Mouse (Mus musculus) heart, adult 9 months (tissue): ENCODE data around the gene Txndc8.

Experiments
- DNase-seq, 2 experiments: peaks; one replicate each; pipeline ENCODE4 v3.0.0; 2022; ENCODE audit warnings: low spot score in 2 of 2

Txndc8 gene

DNA sequence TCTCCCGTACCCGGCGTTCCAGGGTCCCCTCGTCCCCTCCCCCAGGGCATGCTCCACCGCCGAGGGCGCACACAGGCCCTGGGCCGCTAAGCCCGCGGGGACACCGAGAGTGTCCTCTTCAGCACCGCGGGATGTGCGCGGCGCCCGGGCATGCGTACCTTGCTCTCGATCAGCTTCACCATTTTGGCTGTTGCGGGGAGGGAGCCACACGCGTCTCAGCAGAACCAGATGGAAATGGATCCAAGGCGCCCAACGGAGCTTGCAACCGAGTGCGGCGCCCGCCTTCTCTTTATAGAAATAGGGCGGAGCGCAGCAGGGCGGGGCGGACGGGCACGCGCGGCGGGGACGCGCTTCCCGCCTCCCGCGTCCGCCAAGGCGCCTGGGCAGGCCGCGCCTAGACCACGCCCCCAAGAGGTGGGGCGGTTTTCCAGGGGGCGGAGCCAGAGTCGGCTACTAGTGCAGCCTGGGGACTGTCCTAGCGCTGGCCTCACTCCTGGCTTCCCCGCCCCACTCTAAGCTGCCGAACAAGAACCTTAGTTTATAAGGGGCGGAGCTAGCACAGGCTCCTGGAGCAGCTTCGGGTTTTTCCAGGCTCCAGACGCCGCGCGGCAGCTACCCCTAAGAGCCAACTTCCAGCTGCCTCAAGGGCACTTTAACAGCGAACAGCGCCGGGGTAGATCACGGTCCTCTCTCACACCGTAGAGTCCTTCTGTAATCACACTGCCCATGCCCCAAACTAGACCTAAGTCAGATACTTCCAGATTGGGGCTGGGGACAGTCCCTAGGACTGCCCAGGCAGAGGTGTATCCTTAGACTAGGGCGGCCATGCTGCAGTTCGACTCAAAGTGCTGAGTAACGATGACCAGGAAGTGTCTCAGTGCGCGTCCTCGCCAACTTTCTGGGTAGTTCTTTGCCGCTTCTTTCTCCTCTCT, 52.6 kb downstream of the Txndc8 start, which contains the start of gene Txn1:
Gene Txn1, minus strand, starts transcription at position 383 of the 932 bp plus-strand sequence.
- DNase-seq: peak; percentile 97 to 98

DNA sequence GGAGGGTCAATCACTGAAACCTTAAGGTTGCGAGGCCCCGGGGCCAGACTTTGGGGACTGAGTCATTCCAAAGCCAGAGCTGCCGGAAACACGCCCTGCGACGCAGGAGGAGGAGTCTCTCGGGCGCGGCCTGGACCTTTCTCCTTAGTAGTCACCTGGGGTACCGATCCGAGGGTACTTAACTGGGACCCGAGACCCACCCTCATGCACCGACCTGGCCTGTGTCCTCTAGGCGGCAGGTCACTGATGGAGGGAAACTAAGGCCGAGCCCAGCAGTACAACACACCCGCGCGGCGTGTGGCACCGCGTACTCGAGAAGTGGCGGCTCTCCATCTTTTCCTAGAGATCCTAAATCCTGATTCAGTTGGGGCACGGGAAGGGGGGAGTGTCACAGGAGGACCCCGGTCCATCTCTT, 53.4 kb downstream of the Txndc8 start:
- peak; percentile 72 to 74 for DNase-seq

DNA sequence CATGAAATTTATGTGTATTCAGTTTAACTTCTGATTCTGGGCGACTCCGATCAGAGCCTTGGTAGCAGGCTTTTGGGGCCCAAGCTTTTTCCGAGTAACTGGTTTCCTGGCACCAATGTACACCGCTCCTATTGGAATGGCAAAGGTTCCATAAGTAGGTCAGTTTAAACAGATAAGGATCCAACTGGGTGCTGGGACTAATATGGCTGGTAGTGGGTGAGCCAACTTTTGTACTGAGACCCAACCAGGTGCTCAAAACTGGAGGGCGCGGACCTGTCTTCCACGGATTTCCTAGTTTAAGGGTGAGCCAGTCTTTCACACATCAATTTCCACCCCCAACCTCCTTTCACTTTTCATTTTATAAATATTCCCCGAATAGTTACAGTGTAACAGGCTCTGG, 53.9 kb downstream of the Txndc8 start:
- no peak for DNase-seq

DNA sequence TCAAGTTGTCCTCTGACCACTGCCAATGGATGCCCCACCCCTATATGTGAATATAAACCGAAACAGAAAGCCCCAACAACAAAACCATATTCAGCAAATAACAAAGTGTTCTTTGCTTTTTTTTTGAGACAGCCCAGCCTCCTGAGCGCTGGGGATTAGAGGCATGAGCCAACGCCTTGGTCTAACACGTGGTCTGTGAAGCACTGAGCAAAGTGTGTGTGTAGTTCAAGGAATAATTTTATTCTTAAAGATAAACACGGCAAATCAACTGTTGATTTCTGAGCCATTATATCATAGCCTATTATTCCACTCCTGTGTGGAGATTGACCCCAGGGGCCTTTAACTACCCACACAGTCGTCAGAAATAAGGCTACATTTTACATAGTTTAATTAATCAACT, 54.3 kb downstream of the Txndc8 start:
- DNase-seq: no peak

DNA sequence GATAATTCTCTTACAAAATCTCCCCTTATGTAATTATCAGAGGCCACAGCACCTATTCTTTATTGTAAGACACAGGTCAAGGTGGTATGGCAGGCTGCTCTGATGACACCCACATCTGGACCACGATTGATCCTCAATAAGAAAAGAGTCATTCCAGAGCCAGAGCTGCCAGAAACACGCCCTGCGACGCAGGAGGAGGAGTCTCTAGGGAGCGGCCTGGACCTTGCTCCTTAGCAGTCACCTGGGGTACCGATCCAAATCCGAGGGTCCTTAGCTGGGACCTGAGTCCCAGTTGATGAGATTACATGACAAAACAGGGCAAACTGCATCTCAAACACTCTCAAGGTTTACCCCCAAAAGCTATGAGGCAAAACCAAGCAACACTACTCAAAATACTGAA, 55.1 kb downstream of the Txndc8 start:
- no peak for DNase-seq

DNA sequence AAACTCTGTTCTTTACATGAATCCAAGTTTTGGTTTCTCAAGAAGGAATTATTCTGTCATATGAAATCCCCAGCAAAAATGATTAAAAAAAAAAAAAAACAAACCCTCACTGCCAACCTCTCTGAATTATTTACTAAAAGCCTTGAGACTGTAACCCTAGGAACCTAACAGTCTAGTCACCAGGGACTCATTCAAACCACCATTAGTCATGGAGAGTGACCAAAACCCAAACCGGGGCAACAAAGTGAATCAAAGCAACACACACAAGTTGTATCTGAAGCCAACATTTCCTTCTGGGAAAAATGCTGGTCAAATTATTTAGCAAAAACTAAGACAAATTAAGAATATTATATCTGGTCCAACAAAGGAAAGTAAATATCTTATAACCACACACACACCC, 56.0 kb downstream of the Txndc8 start:
- DNase-seq: no peak

DNA sequence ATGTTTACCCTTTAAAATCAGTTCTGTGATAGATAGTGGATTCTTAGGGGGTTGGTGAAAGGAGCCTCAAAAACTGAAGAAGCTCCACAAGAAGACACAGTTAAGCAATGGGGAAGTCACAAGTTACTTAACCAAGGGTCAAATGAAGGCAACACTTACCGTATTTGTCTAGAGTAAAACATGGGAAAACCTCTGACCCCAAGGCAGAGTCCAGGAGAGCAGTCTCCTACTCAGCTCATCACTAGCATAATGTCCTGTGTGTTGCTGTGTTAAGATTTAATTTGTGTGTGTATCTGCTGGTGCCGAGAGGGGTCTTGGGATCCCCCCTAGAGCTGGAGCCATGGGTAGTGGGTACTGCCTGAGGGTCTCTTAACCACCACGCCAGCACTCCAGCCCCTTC, 56.5 kb downstream of the Txndc8 start:
- DNase-seq: no peak

DNA sequence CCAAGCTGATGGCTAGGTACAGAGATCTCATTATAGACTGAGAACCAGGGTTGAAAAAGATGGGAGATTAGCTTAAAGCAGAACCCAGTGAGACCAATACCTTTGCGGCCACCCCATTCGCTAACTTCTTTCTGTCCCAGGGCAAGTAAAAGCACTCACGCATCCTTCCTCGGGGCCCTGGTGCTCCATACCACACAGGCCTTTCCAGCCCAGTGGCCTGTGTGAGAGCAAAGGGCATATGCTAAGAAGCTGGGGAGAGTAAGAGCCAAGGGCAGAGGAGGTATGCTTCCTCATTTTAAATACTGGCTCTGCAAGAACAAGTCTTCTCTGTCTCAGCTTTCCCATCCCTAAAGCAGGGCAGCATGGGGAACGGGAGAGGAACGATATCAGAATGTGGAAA, 59.1 kb downstream of the Txndc8 start:
- DNase-seq: no peak

DNA sequence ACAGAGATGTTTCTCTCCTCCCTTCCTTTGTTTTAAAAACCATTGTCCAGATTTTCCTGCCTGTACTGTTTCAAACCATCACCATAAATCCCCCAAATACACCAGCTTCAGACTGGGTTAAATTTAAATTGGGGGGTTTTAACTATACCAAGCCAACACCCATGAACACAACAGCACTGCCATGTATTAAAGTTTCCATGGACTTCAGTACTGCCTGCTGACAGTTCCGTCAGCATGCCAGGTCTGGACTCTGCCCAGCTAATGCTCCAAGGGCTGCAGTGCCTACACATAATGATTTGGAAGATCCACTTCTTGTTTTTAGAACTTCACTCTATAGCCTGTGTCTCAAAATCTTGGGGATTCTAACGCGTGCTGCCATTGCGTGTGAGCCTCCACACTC, 61.4 kb downstream of the Txndc8 start:
- DNase-seq: no peak

DNA sequence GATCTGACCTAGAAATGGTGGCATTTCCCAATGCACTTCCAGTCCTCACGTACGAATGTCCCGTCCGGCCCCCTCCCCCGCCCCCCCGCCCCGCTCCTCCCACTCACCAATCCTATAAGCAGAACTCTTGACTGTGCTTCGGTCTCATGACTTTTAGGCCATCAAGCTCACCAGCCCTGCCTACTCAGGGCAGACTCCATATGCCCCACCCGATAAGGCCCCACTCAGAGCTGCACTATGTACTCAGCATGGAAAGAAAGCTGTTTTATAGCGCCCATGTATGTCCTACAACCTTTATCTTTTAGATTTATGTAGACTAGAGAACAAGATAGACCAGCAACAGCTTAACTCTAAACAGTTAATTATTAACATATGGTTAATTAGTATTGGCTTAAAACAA, 61.9 kb downstream of the Txndc8 start:
- DNase-seq: no peak

DNA sequence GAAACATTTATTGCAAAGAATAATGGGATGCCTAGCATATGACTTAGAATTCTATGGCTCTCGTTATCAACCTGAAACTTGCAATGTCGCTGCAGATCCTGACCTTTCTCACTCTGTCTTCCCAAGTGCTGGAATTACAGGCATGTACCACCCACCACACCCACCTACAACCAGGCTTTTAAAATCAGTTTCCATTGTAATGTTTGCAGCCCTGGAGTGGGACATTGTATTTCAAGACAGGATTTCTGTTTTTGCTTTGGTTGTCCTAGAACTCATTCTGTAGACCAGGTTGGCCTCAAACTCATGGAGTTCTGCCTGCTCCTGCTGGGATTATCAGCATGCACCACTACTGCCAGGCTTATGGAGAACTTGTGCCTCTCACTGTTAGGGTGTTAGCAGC, 66.0 kb downstream of the Txndc8 start:
- no peak for DNase-seq

DNA sequence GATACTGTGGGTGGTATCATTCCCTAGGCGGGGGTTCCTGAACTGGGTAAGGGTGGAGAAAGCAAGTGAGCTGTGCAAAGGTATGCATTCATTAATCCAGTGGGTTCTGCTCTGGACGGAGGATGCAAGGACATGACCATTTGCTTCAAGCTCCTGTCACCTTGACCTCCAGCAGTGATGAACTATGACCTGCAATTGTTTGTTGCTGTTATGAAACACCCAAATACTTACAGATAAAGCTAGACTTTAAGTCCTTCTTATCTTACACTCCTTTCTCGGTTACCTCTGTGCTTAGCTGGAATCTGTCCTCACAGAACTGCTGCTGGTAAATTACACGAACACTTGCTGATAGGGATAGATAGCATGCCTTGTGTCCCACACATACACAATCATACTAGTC, 68.3 kb downstream of the Txndc8 start:
- no peak for DNase-seq

DNA sequence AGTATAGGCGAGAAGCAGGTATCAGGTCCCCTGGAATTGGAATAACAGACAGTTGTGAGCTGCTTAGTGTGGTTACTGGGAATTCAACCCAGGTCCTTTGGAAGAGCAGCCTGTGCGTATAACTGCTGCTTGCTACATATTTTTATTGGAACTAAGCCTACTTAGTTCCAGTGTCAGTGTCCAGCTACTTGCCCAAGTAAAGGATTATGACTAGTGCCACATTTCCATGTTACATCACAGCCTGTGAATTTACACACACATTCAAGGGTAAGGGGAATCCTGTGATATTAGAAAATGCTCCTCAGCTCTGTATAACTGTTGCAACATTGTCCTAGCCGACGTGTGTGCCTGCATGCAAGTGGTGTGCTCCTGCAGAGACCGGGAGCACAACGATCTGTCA, 71.6 kb downstream of the Txndc8 start:
- no peak for DNase-seq

DNA sequence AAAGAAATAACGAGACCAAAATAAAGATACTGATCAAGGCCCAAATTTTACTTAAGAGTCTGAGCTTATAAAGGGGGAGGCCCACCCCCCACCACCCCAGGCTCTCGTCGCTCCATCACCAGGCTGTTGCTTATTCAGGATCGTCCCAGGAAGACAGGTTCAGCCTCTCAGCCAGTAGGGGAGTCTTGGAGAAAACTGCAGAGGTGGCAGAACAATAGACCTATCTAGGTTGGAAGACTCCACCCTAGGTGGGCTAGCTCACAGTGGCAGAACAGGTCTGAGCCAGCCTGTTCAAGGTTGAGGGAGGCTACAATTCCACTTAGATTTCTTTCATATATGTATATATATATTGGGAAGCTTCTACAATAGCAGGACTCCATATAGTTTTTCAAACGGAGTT, 74.7 kb downstream of the Txndc8 start:
- no peak for DNase-seq
